Mouse (Mus musculus): ENCODE results near the gene 1700028J19Rik.

- no peak for TF ChIP-seq CTCF (IDR thresholded peaks at IDR 0.05; ENCODE audit: borderline replicate concordance, insufficient read depth, low read length)
- TF ChIP-seq POLR2A (IDR thresholded peaks at IDR 0.05; ENCODE audit: low read depth, low read length), result no peak
Measured at GRCm38 (mm10) chr7:44269397-44269796, 22.9 kb upstream of the 1700028J19Rik start.

All from embryonic fibroblast, embryonic 13.5 days (primary cell).